Mouse (Mus musculus): ENCODE data around the gene Aagab. TPM values are rescaled to one million over a fixed set of nuclear protein-coding genes. Genes with fewer than 3 reads are reported as not detected.

The Aagab gene
- polyA plus RNA-seq, 1 experiment from 2014 or later: 47.8 TPM

DNA sequence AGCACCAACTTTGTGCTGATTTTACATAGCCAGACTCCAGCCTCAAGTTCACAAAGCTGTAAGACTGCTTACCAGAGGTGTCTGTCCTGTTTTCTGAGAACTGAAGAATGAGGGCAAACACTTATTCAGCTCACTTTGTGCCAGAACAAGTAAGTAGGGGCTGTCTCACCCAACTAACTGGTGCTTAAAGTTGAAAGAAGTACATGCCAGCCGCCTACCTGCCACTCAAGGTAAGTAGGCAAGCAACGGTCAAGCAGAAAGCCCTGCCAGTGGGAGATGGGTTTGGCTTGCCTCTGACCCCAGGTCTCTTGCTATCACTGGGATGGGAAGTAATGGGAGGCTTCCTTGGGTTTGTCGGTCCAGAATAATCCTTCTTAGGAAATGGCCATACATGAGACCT is 25.0 kb upstream of the Aagab start:
- ChIA-PET POLR2A (no interaction called here), CTCF (no interaction called here)
- no peak for ATAC-seq
- in situ Hi-C loops (cut with MboI; ENCODE audit: low pct_unique_long_range_greater_than_20kb): no loop called here
- TF ChIP-seq CTCF (IDR thresholded peaks at IDR 0.05): no peak
- H3K27me3 ChIP-seq: no peaks in the 10 kb centered on the region
- DNase-seq (ENCODE audit: low read depth, low spot score): no peak

DNA sequence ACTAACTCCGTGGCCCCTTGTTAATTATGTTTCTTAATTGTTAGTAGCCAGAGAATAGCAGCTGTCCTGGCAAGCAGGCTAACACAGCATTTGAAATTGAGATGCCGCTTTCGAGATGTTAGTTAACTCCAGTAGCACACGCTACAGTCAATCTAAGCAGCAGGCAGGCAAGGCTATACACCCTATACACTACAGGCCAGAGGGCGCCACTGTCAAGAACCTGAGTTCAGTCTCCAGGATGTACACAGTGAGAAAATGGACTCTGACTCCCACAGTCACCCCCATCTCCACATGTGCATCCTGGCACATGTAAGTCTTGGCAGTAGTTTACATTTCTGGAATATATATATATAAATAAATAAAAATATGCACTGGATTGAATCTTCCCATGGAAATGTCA is 22.8 kb upstream of the Aagab start:
- no peak for TF ChIP-seq CTCF (IDR thresholded peaks at IDR 0.05)
- CTCF ChIA-PET: interaction anchor here (0.9 kb wide), 1 partner anchor 19 kb away, joined by 3 read pairs; no protein-coding TSS in a partner anchor
- H3K27me3 ChIP-seq: no peaks in the 10 kb centered on the region

DNA sequence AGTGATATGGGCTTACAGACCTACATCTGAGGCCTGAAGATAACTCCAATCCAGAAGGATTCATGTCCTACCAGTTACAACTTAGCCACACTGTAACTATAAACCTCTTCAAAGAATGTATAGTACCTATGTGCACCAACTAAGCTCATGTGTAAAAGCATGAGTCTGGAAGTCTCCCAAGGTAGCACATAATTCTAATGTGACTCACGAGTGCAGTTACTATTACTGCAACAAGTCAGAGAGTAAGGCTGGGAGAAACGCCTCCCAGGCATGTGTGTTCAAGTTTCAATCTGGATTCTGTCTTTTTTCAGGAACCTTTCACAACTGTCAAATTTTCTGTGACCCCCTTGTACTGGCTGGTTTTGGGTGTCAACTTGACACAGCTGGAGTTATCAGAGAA is 22.4 kb upstream of the Aagab start:
- POLR2A ChIA-PET: no interaction called here

More for the DNA sequence above, 22.8 kb upstream of the Aagab start:
- DNase-seq (ENCODE audit: low read depth, low spot score) (no peak), ATAC-seq (no peak)
- in situ Hi-C loops (cut with MboI; ENCODE audit: low pct_unique_long_range_greater_than_20kb): no loop called here
- POLR2A ChIA-PET: no interaction called here

DNA sequence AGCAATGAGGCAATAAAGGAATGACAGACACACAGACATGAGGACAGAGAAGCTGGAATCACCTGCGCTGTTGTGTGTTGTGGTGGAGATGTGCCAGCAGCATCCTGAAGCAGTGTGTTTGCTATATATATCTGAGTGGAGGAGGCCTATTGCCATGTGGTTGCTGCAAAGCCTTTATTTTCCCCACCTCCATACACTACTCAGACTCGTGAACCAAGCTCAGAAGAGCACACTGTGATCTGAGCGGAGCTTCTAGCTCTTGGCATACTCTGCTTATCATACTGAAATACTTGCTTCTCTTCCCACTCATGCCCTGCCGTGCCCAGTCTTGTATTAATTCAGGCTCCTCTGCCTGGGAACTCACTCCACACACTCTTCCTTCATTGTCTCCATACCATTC is 20.7 kb upstream of the Aagab start:
- TF ChIP-seq CTCF (IDR thresholded peaks at IDR 0.05): no peak
- in situ Hi-C loops (cut with MboI; ENCODE audit: low pct_unique_long_range_greater_than_20kb): no loop called here

More for the DNA sequence above, 22.4 kb upstream of the Aagab start:
- no peak for ATAC-seq
- no peak for DNase-seq (ENCODE audit: low read depth, low spot score)
- no peaks in the 10 kb centered on the region for H3K27me3 ChIP-seq
- in situ Hi-C loops (cut with MboI; ENCODE audit: low pct_unique_long_range_greater_than_20kb): no loop called here
- no peak for TF ChIP-seq CTCF (IDR thresholded peaks at IDR 0.05)
- CTCF ChIA-PET: interaction anchor here (0.9 kb wide), 1 partner anchor 19 kb away, joined by 3 read pairs; no protein-coding TSS in a partner anchor

DNA sequence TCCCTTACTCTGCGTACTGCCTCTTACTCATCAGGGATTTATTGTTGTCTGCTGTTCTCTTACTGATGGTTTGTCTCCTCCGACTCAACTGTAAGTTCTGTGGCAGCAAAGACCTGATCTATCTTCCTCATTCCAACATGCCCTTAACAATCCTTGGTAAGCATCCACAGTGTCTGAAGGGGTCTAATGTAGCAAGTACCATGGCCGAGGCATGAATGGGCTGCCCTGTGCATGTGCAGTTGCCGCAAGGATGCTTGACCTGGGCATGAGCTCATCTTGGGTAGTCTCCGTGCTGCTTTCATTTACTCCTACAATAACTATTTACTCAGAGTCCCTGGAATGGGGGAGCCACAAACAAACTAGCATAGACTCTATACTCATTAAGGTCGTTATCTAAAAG is 17.2 kb upstream of the Aagab start:
- ChIA-PET POLR2A (no interaction called here), CTCF (no interaction called here)
- no peak for DNase-seq (ENCODE audit: low read depth, low spot score)
- H3K27me3 ChIP-seq: no peaks in the 10 kb centered on the region
- no peak for TF ChIP-seq CTCF (IDR thresholded peaks at IDR 0.05)
- no peak for ATAC-seq
- in situ Hi-C loops (cut with MboI; ENCODE audit: low pct_unique_long_range_greater_than_20kb): no loop called here

More for the DNA sequence above, 20.7 kb upstream of the Aagab start:
- ATAC-seq (no peak), DNase-seq (ENCODE audit: low read depth, low spot score) (no peak)
- CTCF ChIA-PET: interaction anchor here (1.0 kb wide), 1 partner anchor 48 kb away, joined by 3 read pairs; no protein-coding TSS in a partner anchor
- H3K27me3 ChIP-seq: no peaks in the 10 kb centered on the region
- POLR2A ChIA-PET: no interaction called here

DNA sequence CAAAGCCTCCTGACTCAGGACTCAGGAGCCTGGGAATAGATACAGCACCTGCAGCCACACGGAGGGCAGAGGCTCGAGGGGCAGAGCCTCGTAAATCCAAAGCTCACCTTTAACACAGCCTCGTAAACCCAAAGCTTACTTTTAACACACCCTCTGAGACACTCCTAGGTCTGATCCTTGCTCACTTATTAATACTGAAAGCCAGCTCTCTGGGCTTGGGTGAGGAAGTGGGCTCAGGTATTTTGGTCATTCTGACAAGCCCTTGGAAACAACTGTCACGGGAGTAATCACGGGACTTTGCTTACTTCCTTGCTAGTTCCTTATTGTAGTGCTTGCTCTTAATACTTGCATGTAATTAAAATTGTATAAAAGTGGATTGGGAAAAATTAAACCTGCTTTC is 13.3 kb upstream of the Aagab start:
- DNase-seq (ENCODE audit: low read depth, low spot score) (no peak), ATAC-seq (no peak)
- in situ Hi-C loops (cut with MboI; ENCODE audit: low pct_unique_long_range_greater_than_20kb): no loop called here
- ChIA-PET POLR2A (no interaction called here), CTCF (no interaction called here)
- no peak for TF ChIP-seq CTCF (IDR thresholded peaks at IDR 0.05)
- H3K27me3 ChIP-seq: no peaks in the 10 kb centered on the region

DNA sequence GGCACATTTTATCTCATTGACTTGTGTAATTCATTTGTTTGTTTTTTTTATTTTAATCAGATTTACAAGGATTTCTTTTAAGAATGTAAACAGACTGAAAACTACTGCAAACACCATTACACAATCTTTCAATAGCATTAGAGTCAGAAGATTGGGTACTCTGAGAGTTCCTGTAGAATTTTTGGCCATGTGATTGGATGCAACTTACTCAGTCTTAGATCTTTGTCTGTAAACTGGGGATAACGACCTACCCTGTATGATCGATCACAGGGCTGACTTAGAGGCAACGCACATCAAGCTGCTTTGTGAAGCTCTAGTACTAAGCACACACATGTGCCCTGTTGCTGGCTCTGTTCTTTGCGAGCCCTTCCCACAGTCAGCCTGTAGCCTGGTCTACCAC is 11.9 kb upstream of the Aagab start:
- CTCF ChIA-PET: no interaction called here
- no peak for TF ChIP-seq CTCF (IDR thresholded peaks at IDR 0.05)
- H3K27me3 ChIP-seq: no peaks in the 10 kb centered on the region
- POLR2A ChIA-PET: no interaction called here
- DNase-seq (ENCODE audit: low read depth, low spot score) (no peak), ATAC-seq (no peak)
- in situ Hi-C loops (cut with MboI; ENCODE audit: low pct_unique_long_range_greater_than_20kb): no loop called here

DNA sequence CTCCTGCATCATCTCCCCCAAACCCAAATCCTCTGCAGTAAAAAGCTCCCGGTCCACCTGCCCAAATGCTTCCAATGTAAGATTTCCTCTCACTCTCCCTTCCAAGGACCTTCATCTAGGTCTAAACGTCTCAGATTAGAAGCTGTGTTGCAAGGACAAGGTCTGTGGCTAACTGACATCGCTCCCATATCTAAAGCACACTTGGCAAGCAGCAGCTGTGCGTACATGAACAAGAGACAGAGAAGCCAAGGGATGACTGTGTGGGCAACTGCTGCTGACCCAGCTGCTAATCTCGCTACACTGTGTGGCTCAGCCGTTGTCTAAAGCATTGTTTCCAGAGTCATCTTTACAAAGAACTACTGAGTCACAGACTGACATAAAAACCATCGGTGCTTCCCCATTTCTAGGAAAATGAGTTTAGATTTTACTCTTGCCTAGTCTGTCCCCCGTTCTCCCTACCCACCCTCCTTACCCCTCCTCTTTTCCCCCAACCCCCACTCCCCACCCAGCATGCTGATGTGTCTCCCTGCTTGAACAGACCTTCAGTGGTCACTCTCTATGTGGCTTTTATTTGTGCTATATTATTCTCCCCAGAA is 10.7 kb upstream of the Aagab start:
- ChIA-PET CTCF (no interaction called here), POLR2A (no interaction called here)
- no peaks in the 10 kb centered on the region for H3K27me3 ChIP-seq
- DNase-seq (ENCODE audit: low read depth, low spot score): no peak
- in situ Hi-C loops (cut with MboI; ENCODE audit: low pct_unique_long_range_greater_than_20kb): no loop called here
- no peak for ATAC-seq
- TF ChIP-seq CTCF (IDR thresholded peaks at IDR 0.05): no peak

DNA sequence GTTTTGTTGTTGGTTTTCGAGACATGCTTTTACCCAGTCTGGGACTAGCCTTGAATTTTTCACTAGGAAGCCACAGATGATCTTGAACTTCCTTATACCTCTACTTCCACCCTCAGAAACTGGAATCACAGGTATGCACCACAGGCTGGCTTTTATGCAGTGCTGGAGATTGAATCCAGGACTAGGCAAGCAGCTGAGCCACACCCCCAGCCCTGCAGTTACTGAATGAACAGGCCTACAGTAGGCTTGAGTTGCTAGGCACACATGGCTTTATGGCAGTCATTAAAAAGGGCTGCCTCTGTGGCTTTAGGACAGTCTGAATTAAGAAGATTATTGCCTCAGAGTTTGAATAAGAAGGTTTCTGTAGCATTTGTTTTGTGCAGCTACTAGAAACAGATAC is 7.4 kb upstream of the Aagab start:
- in situ Hi-C loops (cut with MboI; ENCODE audit: low pct_unique_long_range_greater_than_20kb): no loop called here
- CTCF ChIA-PET: no interaction called here
- TF ChIP-seq CTCF (IDR thresholded peaks at IDR 0.05): no peak
- no peak for DNase-seq (ENCODE audit: low read depth, low spot score)
- H3K27me3 ChIP-seq: no peaks in the 10 kb centered on the region
- no peak for ATAC-seq
- POLR2A ChIA-PET: no interaction called here

DNA sequence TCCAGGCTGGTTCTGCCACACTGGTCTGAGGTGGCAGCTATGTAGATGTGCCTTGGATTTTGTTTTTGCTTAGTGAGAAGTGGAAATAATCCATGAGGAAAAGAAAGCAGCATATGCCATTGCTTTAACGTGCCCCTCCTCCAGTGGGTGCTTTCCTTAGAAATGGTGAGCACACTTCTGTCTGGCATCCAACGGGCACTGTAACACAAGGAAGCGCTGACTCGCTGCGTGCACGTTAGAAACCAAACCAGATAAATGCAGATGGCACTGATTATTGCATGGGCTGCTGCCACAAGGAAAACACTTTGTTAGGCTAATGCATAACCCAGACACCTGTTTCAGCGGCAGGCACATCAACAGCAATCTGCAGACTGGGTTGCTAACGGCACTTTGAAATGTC is 6.8 kb upstream of the Aagab start:
- in situ Hi-C loops (cut with MboI; ENCODE audit: low pct_unique_long_range_greater_than_20kb): no loop called here
- no peak for DNase-seq (ENCODE audit: low read depth, low spot score)
- POLR2A ChIA-PET: no interaction called here
- ATAC-seq: no peak
- H3K27me3 ChIP-seq: no peaks in the 10 kb centered on the region
- no peak for TF ChIP-seq CTCF (IDR thresholded peaks at IDR 0.05)
- CTCF ChIA-PET: no interaction called here

DNA sequence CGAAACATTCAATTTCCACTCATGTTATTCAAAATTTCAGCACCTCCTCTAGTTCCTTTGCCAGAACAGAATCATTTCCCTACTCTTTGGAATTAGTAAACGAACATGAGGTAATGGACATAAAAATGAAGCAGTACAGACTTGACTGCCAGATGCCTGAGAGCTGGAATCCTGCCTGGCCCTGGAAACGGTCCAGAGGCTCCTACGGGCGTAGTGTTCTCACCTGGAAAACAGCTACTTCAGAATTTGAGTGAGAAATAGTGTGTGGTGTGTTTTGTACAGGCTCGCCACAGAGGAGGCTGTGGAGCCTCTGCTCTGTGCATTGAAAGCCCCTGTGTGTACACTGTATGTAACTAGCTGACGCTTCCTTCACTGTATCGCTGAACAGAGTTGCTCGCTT is 5.8 kb upstream of the Aagab start:
- in situ Hi-C loops (cut with MboI; ENCODE audit: low pct_unique_long_range_greater_than_20kb): no loop called here
- H3K27me3 ChIP-seq: no peaks in the 10 kb centered on the region
- CTCF ChIA-PET: no interaction called here
- ATAC-seq: no peak
- no peak for DNase-seq (ENCODE audit: low read depth, low spot score)
- no peak for TF ChIP-seq CTCF (IDR thresholded peaks at IDR 0.05)
- POLR2A ChIA-PET: no interaction called here

DNA sequence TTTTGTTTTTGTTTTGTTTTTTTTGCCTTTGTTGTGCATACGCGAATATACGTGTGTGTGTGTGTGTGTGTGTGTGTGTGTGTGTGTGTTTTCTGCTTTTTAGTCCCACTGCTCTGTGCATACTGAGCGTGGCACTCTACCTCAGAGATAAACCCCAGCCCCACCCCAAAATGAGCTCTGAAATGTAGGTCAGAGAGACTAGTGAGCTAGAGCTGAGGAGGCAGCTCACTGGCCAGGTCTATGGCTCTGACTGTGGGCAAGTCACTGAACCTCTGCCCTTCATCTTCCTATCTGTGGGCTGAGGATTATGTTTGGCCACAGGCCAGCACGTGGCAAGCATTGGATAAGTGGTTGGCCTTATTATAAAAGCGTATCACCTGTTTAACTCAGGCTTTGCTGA is 1.4 kb downstream of the Aagab start:
- DNase-seq (ENCODE audit: low read depth, low spot score) (no peak), ATAC-seq (no peak)
- H3K27me3 ChIP-seq: no peaks in the 10 kb centered on the region
- no peak for TF ChIP-seq CTCF (IDR thresholded peaks at IDR 0.05)
- ChIA-PET CTCF (no interaction called here), POLR2A (interaction anchor here (0.6 to 1.0 kb wide), 3 partner anchors 35 to 635 kb away, joined by 3 read pairs; no protein-coding TSS in a partner anchor)
- in situ Hi-C loops (cut with MboI; ENCODE audit: low pct_unique_long_range_greater_than_20kb): no loop called here

All from Patski (cell line).